Mouse (Mus musculus): ENCODE data around the gene Tnrc6a. TPM values are rescaled to one million over a fixed set of nuclear protein-coding genes. Genes with fewer than 3 reads are reported as not detected.

Tnrc6a gene
- polyA plus RNA-seq, 1 experiment: 19.8 TPM

DNA sequence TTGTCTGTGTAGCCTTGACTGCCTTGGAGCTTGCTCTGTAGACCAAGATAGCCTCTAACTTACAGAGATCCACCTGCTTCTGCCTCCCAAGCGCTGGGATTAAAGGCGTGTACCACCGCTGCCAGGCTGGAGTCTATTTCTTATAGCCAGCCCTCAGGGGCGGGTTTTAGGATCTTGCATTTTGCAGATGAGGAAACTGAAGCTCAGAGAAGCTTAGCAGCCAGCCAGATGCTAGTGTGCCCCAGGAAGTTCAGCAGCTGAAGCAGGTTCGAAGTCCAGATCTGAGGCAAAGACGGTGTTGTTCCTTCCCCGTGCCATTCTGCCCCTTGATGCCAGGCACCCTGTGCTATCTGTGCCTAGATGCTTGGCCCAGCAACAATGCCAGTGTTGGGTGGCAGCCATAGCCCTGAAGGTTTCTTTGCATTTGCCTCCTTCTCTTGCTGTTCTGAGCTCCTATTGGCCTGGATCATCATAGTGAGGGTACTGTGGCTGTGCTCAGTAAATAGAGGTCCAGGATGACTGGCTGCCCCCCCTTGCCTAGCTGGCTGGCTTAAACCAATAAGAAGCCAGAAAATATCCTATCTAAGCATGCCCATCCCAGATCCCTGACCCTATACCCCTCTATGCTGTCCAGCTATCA is 14.2 kb upstream of the Tnrc6a start:
- no peak overlapping the region for H3K27ac ChIP-seq (replicated peaks; ENCODE audit: low read depth, low read length)
- H3K4me3 ChIP-seq (ENCODE audit: insufficient read depth, low read depth, low read length): no peak overlapping the region
- no peaks in the 10 kb centered on the region for H3K4me1 ChIP-seq (ENCODE audit: control insufficient read depth, insufficient read depth, insufficient read length, low read length)

DNA sequence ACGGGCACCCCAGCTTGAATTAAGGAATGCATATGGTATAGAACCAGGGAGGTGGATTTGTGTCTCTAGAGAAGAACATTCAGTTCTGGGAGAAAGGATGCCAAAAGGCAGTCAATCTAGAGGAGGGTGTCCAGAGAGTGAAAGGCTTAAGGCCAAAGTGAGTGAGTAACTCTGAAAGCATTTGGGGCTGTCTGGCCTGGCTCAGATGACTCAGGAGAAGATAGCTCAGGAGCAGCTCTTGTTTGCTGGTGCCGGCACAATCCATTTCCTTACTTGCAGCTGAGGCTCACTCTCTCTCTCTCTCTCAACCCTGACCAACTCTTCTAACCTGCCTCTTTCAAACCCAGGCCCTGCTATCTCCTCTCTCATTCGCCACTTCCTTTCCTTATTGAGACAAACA is 13.6 kb upstream of the Tnrc6a start:
- Histone ChIP-seq H3K4me1 (ENCODE audit: control insufficient read depth, insufficient read depth, insufficient read length, low read length) (no peaks in the 10 kb centered on the region), H3K27ac (replicated peaks; ENCODE audit: low read depth, low read length) (no peak overlapping the region; the same call in 1 of the 2 replicates), H3K4me3 (ENCODE audit: insufficient read depth, low read depth, low read length) (no peak overlapping the region)

DNA sequence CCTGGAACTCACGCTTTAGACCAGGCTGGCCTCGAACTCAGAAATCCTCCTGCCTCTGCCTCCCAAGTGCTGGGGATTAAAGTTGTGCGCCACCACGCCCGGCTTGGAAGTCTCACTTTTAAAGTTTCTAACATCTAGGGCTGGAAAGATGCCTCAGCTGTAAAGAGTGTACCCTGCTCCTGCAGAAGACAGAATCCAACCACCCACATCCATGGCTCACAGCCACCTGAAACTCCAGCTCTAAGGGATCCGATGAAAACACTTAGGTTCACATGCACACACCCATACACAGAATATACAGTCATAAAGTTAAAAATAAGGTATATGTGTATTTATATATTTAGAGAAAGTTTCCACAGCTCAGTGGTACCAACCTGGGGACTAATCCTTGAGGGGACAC is 10.1 kb upstream of the Tnrc6a start:
- no peak overlapping the region for H3K27ac ChIP-seq (replicated peaks; ENCODE audit: low read depth, low read length)

DNA sequence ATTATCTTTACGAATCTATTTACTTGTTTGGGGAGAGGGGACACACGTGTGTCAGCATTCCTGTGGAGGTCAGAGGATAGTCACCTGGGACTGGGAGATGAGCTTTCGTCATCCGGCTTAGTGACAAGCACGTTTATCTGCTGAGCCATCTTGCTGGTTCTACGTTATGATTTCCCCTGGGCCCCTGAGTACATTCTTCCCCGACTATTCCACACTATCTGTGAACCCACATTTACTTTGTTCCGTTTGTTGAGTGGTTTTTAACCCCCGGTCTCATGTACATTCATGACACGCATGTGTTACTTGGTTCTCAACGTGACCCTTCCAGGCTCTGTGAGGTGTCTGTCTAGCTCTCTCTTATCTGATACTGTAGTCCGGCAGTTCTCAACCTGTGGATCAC is 6.9 kb upstream of the Tnrc6a start:
- no peak overlapping the region for H3K27ac ChIP-seq (replicated peaks; ENCODE audit: low read depth, low read length)
- H3K4me1 ChIP-seq (ENCODE audit: control insufficient read depth, insufficient read depth, insufficient read length, low read length): no peaks in the 10 kb centered on the region
- no peak overlapping the region for H3K4me3 ChIP-seq (ENCODE audit: insufficient read depth, low read depth, low read length)

More for the DNA sequence above, 10.1 kb upstream of the Tnrc6a start:
- H3K4me3 ChIP-seq (ENCODE audit: insufficient read depth, low read depth, low read length): no peak overlapping the region
- H3K4me1 ChIP-seq (ENCODE audit: control insufficient read depth, insufficient read depth, insufficient read length, low read length): no peaks in the 10 kb centered on the region

DNA sequence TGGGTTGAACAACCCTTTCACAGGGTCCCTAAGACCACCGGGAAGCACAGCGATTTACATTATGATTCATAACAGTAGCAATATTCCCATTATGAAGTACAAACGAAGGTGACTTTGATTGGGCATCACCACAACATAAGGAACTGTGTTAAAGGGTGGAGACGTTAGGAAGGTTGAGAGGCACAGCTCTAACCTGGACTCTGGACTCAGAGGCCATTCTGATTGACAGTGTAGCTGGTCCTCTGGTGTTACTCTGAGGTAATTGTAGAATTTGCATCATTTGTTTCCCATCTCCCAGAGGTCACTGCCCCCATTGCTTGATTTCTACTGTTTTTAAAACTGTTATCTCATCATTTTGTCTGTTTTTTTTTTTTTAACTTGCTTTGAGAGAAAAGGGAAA is 6.5 kb upstream of the Tnrc6a start:
- Histone ChIP-seq H3K27ac (replicated peaks; ENCODE audit: low read depth, low read length) (no peak overlapping the region), H3K4me1 (ENCODE audit: control insufficient read depth, insufficient read depth, insufficient read length, low read length) (no peaks in the 10 kb centered on the region), H3K4me3 (ENCODE audit: insufficient read depth, low read depth, low read length) (no peak overlapping the region)

DNA sequence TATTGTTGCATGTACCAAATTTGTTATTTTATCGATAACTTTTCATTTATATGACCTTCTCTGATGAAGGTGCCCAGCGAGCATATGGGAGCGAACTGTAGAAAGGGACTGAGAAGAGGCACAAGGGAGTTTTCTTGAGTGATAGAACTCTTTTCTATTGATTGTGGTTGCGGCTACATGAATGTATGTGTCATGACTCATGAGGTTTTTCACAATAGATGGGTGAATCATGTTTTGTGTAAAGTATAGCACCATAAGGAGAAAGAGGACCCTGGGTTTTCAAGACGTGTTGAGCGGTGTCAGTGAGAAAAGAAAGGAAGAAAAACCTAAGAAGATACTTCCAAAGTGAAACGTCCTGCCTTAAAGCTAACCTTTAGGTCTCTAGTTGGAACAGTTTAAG is 3.2 kb upstream of the Tnrc6a start:
- no peak overlapping the region for H3K4me3 ChIP-seq (ENCODE audit: insufficient read depth, low read depth, low read length)
- no peak overlapping the region for H3K27ac ChIP-seq (replicated peaks; ENCODE audit: low read depth, low read length)
- no peaks in the 10 kb centered on the region for H3K4me1 ChIP-seq (ENCODE audit: control insufficient read depth, insufficient read depth, insufficient read length, low read length)

DNA sequence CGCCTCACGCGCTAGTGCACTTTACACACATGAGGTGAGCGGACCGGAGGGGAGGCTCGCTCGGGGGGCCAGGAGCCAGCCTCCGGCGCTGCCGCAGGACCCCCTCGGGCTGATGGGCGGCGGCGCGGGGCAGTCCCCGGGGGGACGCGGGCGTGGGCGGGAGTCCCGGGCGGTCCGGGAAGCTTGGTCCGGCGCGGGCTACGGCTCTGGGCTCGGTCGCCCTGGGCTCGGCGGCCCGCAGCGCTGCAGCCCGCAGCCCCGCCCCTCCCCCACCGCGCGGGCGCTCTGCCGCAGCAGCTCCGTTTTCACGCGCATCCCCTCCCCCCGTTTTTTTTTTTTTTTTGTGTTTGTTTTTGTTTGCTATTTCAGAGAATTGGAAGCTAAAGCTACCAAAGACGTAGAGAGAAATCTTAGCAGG is 623 bp downstream of the Tnrc6a start:
- H3K4me3 ChIP-seq (ENCODE audit: insufficient read depth, low read depth, low read length): peak overlapping the region; percentile 99
- peaks cover 5% of the 10 kb centered on the region; the same call in 1 of the 2 replicates for H3K4me1 ChIP-seq (ENCODE audit: control insufficient read depth, insufficient read depth, insufficient read length, low read length)
- H3K27ac ChIP-seq (replicated peaks; ENCODE audit: low read depth, low read length): peak overlapping the region; percentile 87

DNA sequence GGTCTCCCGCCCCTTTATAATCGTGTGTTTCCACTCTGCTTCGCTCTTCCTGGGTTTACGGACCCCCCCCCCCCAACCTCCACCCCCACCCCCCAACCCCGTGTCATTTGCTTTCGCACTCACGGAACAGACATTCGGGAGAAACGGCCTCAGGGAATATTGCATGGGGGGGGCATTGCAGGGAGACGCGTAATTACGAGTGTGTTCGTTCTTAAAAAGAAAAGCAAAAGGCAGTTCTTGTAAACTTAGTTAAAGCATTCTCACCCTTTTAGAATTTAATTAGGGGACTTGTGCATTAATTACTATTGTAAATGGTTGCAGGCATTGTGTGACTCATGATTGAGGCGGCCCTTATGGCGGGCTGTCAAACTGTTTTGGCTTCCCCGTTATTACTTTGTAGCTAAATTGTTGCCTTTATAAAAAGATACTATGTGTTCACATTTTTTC is 1.1 kb downstream of the Tnrc6a start:
- Histone ChIP-seq H3K27ac (replicated peaks; ENCODE audit: low read depth, low read length) (no peak overlapping the region), H3K4me3 (ENCODE audit: insufficient read depth, low read depth, low read length) (peak overlapping the region; percentile 99), H3K4me1 (ENCODE audit: control insufficient read depth, insufficient read depth, insufficient read length, low read length) (peaks cover 6% of the 10 kb centered on the region; the same call in 1 of the 2 replicates)

DNA sequence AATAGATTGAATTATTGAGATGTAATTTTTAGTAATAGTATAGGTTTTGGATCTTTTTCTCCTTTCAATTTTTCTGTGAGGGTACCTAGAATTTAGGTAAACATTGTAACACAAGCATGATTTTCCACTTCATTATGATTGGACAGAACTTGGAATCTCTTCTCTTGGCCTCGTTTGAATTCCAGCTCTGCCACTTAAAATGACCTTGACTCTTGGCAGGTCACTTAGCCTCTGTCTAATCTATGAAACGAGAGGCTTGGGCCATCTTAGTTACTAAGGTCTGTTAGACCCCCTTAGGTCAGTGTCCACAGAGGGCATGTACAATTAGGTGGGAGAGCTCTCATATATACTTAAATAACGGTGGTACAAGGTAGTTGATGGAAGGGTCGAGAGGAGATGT is 2.4 kb downstream of the Tnrc6a start:
- Histone ChIP-seq H3K4me1 (ENCODE audit: control insufficient read depth, insufficient read depth, insufficient read length, low read length) (peaks cover 10% of the 10 kb centered on the region; the same call in 1 of the 2 replicates), H3K27ac (replicated peaks; ENCODE audit: low read depth, low read length) (no peak overlapping the region), H3K4me3 (ENCODE audit: insufficient read depth, low read depth, low read length) (no peak overlapping the region)

DNA sequence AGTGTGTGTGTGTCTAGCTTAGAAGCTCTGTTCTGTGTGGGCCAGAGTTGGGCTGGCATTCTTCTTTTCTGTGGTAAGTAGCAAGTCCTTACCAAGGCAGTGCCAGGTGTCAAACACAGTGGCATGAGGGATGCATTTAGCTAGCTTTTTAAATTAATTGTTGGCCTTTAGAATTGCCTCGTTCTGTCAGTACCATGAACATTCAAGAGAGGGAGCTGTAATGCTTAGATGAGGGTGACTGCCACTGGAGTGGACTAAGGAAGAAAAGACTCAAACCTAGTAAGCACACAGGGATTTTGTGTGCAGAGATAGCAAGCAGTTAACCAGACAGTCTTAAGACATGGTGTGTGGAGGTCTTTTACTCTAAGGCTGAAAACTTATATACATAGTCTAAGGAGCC is 3.6 kb downstream of the Tnrc6a start:
- H3K27ac ChIP-seq (replicated peaks; ENCODE audit: low read depth, low read length): no peak overlapping the region
- peaks cover 10% of the 10 kb centered on the region; the same call in 1 of the 2 replicates for H3K4me1 ChIP-seq (ENCODE audit: control insufficient read depth, insufficient read depth, insufficient read length, low read length)
- H3K4me3 ChIP-seq (ENCODE audit: insufficient read depth, low read depth, low read length): no peak overlapping the region

DNA sequence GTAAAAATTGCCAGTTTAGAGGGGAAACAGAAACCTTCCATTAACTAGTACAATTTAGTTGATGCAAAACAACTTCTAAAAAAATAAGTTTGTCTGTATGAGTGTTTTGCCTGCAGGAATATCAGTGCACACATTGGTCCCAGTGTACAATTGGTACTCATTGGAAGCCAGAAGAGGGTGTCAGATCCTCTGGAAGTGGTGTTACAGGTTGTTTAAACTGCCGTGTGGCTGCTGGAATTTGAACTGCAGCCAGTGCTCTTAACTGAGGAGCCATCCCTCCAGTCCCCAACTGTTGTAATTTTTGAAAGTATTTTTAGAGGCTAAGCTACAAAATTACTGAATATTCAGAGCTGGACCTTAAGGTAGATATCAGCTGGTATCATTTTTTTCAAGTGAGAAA is 4.3 kb downstream of the Tnrc6a start:
- H3K4me3 ChIP-seq (ENCODE audit: insufficient read depth, low read depth, low read length): no peak overlapping the region
- no peak overlapping the region for H3K27ac ChIP-seq (replicated peaks; ENCODE audit: low read depth, low read length)
- H3K4me1 ChIP-seq (ENCODE audit: control insufficient read depth, insufficient read depth, insufficient read length, low read length): peaks cover 10% of the 10 kb centered on the region; the same call in 1 of the 2 replicates

DNA sequence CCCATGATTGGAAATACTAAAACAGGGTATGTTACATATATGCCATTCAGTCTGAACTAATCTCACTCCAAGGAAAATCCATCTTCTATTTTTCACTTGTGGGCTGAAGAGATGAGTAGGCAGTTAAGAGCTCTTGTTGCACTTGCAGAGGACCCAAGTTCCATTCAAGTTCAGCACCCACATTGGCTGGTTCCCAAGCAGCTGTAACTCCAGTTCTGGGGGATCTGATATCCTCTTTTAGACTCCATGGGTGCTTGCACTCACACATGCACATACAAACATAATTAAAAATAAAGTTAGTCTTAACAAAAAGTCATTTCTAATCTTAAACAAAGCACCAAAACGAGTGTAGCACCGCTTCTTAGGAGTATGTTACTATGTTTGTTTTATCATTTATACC is 5.4 kb downstream of the Tnrc6a start:
- peaks cover 12% of the 10 kb centered on the region; the same call in 1 of the 2 replicates for H3K4me1 ChIP-seq (ENCODE audit: control insufficient read depth, insufficient read depth, insufficient read length, low read length)
- H3K4me3 ChIP-seq (ENCODE audit: insufficient read depth, low read depth, low read length): no peak overlapping the region
- H3K27ac ChIP-seq (replicated peaks; ENCODE audit: low read depth, low read length): no peak overlapping the region

DNA sequence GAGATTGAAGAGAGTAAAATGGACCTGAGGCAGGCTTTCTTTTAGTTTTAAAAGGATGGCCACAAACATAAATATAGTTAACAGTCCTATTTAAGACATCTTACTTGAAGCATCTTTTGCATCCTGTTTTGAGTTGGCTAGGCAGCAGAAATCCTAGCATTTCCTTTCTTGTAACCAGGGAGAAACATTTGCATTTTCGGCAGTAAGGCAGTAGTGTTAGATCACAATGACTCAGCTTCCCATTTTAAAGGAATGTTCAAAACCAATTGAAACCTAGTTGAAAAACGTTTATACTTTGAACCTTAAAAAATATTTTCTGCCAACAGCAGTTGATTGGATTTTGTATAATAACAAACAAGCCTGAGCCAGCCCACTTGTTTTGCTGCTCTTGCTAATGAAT is 6.5 kb downstream of the Tnrc6a start:
- Histone ChIP-seq H3K4me1 (ENCODE audit: control insufficient read depth, insufficient read depth, insufficient read length, low read length) (peaks cover 18% of the 10 kb centered on the region), H3K4me3 (ENCODE audit: insufficient read depth, low read depth, low read length) (no peak overlapping the region), H3K27ac (replicated peaks; ENCODE audit: low read depth, low read length) (no peak overlapping the region)

DNA sequence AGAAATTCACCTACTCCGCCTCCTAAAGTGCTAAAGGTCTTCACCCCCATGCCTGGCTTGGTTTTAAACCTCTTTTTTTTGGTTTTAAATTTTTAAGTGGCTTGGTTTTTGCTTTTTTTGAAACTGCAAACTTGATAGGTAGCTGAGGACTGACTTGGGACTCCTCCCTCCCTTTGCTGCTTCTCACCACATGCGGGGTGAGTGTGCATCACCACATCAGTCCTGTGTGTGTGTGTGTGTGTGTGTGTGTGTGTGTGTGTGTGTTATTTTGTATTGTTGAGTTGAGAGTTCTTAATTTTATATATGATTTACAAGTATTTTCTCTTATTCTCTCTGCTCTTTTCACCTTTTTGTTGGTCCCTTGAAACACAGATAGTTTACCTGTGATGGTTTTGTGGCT is 8.7 kb downstream of the Tnrc6a start:
- Histone ChIP-seq H3K4me1 (ENCODE audit: control insufficient read depth, insufficient read depth, insufficient read length, low read length) (peaks cover 15% of the 10 kb centered on the region), H3K4me3 (ENCODE audit: insufficient read depth, low read depth, low read length) (no peak overlapping the region), H3K27ac (replicated peaks; ENCODE audit: low read depth, low read length) (no peak overlapping the region)

DNA sequence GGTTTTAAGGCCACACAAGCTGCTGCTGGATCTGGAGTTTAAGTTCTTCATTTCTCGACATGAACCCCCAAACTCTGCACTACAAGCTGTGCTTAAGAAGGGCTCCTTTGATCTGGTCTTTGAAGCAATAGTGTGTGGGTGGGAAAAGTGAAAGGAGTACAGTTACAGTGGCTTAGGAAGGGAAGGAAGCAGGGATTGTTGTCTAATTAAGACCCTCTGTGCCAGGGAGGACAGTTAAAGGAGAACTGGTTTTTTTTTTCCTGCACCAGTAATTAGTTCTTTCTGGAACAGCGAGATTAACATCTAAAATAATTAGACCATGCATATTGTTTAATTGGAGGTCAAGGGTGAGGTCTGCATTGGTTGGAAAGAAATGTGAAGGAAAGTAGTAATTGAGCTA is 11.2 kb downstream of the Tnrc6a start:
- Histone ChIP-seq H3K27ac (replicated peaks; ENCODE audit: low read depth, low read length) (no peak overlapping the region), H3K4me3 (ENCODE audit: insufficient read depth, low read depth, low read length) (no peak overlapping the region), H3K4me1 (ENCODE audit: control insufficient read depth, insufficient read depth, insufficient read length, low read length) (peaks cover 15% of the 10 kb centered on the region)

DNA sequence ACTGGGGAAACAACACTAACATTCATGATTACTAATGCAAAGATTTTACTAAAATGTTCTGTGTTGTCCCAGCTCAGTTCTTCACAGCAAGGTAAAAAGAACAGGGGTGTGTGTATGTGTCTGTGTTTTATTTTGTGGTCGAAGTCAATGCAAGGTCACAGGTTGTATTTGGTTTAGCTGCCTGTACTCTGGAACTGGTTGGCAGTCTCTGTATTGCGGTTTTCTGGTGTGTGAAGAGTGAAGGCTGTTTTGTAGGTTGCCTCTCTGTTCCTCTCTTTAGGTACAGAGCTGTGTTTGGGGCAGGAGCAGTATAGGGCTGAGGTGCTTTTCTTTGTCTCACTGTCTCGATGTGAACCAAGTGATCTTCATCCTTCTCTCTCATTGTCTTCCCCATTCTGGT is 12.0 kb downstream of the Tnrc6a start:
- H3K4me3 ChIP-seq (ENCODE audit: insufficient read depth, low read depth, low read length): no peak overlapping the region
- peaks cover 13% of the 10 kb centered on the region for H3K4me1 ChIP-seq (ENCODE audit: control insufficient read depth, insufficient read depth, insufficient read length, low read length)
- no peak overlapping the region for H3K27ac ChIP-seq (replicated peaks; ENCODE audit: low read depth, low read length)
